Mouse (Mus musculus): ENCODE measurements around the gene Trim8.

GRCm38 (mm10) chr19:46462574-46462973, 38.9 kb upstream of the Trim8 start:
- no peak for TF ChIP-seq MYOG (IDR thresholded peaks at IDR 0.05; ENCODE audit: control insufficient read depth in 1 of 3, insufficient read depth in 1 of 3, insufficient read length in 2 of 3, low read depth in 2 of 3)
- no peak for TF ChIP-seq MAX (IDR thresholded peaks at IDR 0.05; ENCODE audit: low read depth)
- TF ChIP-seq POLR2A (IDR thresholded peaks at IDR 0.05; ENCODE audit: insufficient read length, low read depth) = no peak
- TF ChIP-seq POLR2AphosphoS2 (IDR thresholded peaks at IDR 0.05; ENCODE audit: insufficient read length, low read depth) = no peak
- TF ChIP-seq USF1 (IDR thresholded peaks at IDR 0.05; ENCODE audit: low read depth) = no peak
- TF ChIP-seq E2F4 (IDR thresholded peaks at IDR 0.05; ENCODE audit: insufficient read depth) = no peak
- TF ChIP-seq TCF12 (IDR thresholded peaks at IDR 0.05; ENCODE audit: insufficient read depth, poor library complexity, severe bottlenecking) = no peak
- no peak for TF ChIP-seq SRF (IDR thresholded peaks at IDR 0.05; ENCODE audit: control insufficient read depth, insufficient read length, low read depth)
